Mouse (Mus musculus) right cerebral cortex, adult 18-20 months (tissue): ENCODE measurements around the gene Patj.
"Not testable (repeated sequence)": the region's sequence is repeated elsewhere in the genome, so short reads cannot be mapped to it uniquely, and the experiment has no call there.

Experiments used
- DNase-seq: peaks from one replicate; pipeline ENCODE4 v3.0.0; 2022; ENCODE audit warnings: mixed read lengths

Patj gene

GRCm38 (mm10) chr4:98666451-98666850 lies 270.9 kb downstream of the Patj start:
- DNase-seq = no peak

- DNase-seq = no peak
Observed at GRCm38 (mm10) chr4:98667009-98667408, 271.4 kb downstream of the Patj start.

- DNase-seq = no peak
Observed at GRCm38 (mm10) chr4:98677506-98677905, 281.9 kb downstream of the Patj start.

DNA sequence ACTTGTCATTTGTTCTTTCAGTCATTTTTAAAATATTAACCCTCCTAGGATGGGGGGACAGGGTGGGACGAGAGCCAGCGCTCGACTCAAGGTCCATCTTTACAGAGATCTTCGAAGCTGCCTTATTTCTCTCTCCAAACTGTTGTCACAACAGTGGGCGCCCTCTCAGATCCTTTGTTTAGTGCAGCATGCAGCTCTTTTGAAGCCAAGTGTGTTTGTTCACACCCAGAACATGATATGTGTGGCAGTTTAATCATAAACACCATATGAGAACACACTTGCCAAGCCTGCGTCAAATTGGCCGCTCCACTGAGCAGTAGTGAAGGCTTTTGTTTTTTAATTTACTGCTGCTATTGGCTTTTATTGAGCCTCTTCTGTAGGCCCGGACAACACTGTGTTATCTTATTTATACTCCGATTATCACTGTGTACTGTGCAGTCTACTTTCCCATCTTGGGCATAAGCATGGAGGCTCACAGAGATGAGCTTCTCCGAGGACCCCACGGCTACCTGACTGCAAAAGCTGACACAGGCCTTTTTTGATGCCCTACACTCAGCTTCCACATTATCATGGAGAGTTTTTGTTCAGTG lies 291.2 kb downstream of the Patj start:
- DNase-seq = no peak

GRCm38 (mm10) chr4:98688116-98688515 lies 292.5 kb downstream of the Patj start:
- DNase-seq = no peak

GRCm38 (mm10) chr4:98688520-98688919 lies 292.9 kb downstream of the Patj start:
- no peak for DNase-seq

DNA sequence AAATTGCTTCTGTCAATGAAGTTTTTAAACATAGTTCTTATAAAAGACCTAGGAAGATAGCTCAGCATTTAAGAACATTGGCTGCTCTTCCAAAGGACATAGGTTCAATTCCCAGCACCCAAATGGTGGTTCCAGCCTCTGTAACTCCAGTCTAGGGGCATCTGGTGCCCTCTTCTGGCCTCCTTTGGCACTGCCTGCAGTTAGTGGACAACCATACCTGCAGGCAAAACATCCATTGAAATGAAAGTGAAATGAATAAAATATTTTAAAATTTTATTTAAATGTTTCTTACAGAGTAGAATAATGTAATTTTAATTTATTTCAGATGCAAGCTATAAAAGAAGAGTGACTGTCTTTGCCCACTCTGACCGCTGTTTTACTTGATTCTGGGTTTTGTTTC lies 294.4 kb downstream of the Patj start:
- no peak for DNase-seq

- DNase-seq = no peak
Observed at GRCm38 (mm10) chr4:98693465-98694185, 298.0 kb downstream of the Patj start.

DNA sequence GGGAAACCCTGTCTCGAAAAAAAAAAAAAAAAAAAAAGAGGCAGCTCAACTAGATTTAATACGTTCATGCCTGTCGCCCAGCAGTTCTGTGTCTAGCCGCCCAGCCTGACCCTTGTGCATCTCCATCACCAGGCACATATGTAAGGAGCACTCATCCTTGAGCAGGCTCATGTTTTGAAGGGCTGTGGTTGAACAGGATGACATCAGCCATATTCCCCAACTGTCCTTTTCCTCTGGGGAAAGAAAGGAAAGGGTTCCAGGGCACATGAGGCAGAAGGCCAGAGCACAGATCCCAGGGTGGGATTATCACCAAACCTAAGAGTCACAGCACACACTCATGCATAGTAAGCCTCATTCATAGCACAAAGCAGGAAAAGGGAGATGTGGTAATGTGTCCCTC lies 302.3 kb downstream of the Patj start:
- DNase-seq = no peak

GRCm38 (mm10) chr4:98698921-98699320 lies 303.3 kb downstream of the Patj start:
- DNase-seq = no peak

DNA sequence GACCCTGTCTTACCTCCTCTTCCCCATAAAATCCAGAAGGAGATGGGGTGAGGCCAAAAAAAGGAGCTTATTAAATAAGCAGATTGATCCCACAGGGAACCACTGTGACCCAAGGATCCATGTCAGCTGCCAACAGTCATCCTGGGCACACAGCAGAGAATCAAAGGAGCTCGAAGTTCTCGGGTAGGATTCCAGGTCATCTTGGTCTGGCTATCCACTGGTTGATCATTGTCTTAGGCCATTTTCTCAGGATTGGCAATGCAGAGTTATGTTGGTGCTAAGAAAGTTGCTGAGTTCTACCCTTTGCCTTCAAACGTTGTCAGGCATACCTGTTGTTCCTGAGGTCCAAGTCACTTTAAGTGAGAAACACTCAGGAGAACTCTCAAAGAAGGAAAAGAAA lies 304.6 kb downstream of the Patj start:
- no peak for DNase-seq

DNA sequence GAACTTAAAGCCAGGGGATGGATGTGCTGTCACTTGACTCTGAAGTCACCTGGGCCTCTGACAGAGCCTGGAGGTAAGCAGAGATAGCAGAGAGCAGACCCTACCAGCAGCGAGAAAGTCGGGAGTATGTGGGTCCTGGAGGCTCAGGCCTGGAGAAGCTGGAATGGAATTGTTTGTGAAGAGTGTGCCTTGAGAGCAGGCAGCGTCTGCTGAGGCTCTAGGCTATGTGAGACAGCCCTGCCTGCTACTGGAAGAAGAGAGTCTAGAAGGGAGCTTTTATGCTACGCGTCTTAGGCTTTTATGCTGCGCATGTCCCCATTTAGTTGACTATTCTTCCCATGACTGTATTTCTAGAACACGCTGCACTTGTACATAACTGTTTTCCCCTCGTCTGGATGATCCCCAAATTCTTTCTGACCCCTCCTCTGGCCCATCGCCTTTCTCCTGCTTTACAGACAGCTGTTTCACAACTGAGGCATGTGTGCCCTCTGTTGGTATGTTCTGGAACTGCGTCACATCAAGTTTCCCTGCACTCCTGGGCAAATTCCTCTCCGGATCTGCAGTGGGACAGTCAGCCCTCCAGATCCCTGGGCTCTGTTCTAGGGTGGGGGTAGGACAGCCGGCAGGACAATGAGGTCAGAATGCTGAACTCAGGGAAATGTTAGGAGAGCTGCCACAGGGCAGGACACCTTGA lies 306.8 kb downstream of the Patj start:
- DNase-seq = peak; percentile 68

DNA sequence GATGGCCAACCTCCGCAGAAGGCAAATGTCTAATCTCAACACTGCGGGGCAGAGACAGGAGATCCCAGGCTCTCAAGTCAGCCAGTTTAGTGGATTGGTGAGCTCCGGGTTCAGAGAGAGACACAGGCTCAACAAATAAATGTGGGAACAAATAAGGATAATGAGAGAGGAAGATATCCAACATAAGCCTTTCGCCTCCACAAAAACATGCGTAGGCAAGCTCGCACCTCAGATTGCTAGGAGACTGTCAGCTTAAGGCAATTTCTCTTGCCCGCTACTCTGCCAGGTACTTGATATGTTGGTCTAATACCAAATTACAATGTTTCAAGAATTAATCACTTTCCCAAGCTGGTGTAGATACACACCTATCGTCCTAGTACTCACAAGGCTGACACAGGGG lies 315.3 kb downstream of the Patj start:
- DNase-seq = no peak

DNA sequence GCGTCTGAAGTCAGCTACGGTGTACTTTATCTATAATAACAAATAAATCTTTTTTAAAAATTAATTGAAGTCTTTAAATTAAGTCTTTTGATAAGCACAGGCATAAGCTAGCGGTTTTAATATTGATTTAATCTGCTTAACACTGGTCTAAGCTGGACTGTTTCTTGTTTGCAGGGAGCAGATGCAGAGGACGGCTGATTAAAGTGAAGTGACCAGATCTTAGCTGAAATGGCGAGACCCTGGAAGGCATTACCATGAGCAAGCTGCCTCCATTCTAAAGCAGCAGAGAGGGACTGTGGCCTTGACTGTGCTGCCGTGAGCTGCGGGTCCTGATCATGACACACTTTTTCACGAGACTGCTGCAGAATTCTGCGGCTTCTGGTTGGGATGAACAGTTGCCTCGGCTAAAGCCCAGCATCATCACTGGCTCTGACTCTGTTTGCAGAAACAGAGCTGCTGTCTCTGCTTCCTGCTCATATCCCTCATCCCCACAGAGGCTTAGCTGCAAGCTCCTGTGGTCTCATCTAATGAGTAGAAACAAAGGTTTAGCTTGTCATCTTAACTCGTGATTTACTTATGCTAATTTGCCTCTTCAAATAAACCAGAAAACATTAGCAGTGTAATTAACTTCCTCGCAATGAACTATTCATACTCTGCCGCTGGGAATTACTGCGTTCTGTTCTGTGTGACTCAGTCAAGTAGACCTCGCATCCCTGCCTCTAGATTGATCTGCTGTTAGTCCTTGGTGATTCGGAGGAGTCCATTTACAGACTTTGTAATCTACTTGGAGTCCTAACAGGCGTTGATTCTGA lies 322.4 kb downstream of the Patj start:
- DNase-seq = no peak

DNA sequence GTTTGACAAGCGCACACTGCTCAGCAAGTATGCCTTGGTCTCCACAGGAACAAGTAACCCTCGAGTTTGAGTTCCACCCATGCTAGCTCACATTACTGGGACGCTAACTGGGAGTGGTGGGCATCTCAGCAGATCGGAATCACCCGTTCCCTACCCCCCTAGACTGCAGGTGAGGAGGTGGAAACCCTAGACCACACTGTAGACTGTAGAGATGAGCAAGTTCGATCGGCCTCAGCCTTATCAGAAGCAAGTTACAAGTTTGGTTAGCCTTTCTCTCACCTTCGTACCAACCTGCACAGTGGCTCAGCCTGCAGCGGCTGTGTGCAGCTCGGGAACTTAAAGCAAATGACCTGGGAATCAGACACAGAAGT lies 322.9 kb downstream of the Patj start:
- no peak for DNase-seq

GRCm38 (mm10) chr4:98722454-98722853 lies 326.9 kb downstream of the Patj start:
- peak; percentile 41 for DNase-seq

GRCm38 (mm10) chr4:98724682-98725081 lies 329.1 kb downstream of the Patj start:
- not testable (repeated sequence) for DNase-seq

- no peak for DNase-seq
Observed at GRCm38 (mm10) chr4:98725439-98725838, 329.9 kb downstream of the Patj start.

GRCm38 (mm10) chr4:98726590-98727237 lies 331.1 kb downstream of the Patj start, which contains the start of gene L1td1:
Gene L1td1 (plus strand): TSS chr4:98726734.
- DNase-seq = no peak

- no peak for DNase-seq
Observed at GRCm38 (mm10) chr4:98727295-98727958, 331.8 kb downstream of the Patj start.

DNA sequence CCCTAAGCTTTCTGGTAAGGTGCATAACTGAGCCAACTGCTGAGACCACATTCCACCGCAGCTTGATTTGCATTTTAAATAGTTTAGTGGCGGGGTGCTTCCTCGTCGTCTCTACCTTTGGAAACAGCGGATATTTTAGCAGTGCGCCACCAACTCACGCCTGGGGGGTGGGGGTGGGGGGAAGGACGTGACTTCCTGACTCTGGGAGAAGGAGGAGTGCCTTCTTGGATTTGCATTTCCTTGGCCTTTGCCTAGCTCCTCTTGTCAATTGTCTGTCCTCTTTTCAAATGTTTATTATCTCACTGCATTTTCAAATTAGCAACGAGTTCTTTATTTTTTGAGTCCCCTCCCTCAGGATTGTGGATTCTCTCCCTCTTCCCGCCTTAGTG lies 332.4 kb downstream of the Patj start:
- no peak for DNase-seq

DNA sequence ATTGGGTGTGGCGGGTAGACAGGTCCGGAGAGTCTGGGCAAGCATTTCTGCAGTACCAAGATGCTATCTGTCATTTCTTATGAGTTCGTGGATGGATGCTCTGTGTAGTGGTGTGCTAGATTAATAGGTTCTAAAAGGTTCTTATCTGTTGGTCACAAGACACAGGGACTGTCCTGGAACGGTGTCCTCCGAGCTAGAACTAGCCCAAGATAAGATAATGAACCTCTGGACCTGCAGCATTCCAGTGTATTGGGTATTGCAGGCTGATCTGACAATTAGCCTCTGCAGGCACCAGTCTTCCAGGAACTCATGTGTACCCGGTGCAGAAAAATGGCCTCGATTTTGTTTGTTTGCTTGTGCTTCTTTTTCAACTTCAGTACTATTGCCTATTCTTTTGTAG lies 333.1 kb downstream of the Patj start:
- DNase-seq = no peak
